Comparison of ENCODE assay signal across 11 mouse cellular contexts in the genomic region with DNA sequence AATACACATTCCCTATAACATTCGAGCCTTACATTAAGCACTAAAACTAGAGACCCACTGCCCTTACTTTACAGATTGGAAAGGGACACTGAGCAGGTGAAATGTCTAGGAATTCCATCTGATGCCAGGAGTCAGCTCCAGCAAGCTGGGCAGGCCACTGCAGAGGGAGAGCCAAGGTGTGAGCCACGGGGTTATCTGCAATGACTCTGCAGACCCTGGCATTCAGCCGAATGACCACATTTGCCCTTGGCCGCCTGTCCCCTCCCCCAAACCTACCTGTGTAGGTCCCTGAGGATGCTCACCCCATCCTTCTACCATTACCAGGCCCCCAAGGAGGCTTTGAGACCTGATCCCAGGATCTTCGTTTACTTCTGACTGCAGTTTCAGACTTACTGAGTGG. TPM values are rescaled to one million over a fixed set of nuclear protein-coding genes. Genes with fewer than 3 reads are reported as not detected.
DNase-seq lines count a peak whose midpoint lies in the region; ATAC-seq and TF ChIP-seq lines count a peak whose summit lies in the region.
"Had no signal": no experiment of that assay in that cellular context is flagged by ENCODE, and none has a peak within 500 bp of the region (broad histone marks: within the 10 kb centered on the region; RNA-seq: fewer than 3 reads in every experiment).

No protein-coding gene starts in this region.

- no peak overlapping the region for H3K9ac ChIP-seq in kidney, postnatal 0 days (ENCODE audit: low read depth, low read length)
- peak overlapping the region; percentile 76 for H3K9ac ChIP-seq in forebrain, postnatal 0 days
- H3K9ac ChIP-seq in midbrain, embryonic 15.5 days, result no peak overlapping the region

- no peaks in the 10 kb centered on the region for H3K9me3 ChIP-seq in kidney, postnatal 0 days (replicated peaks; ENCODE audit: low read length)
- H3K9me3 ChIP-seq in forebrain, postnatal 0 days (ENCODE audit: low read length), result no peaks in the 10 kb centered on the region
- no peaks in the 10 kb centered on the region for H3K9me3 ChIP-seq in midbrain, embryonic 15.5 days

- H3K27ac ChIP-seq in kidney, postnatal 0 days, result no peak overlapping the region
- H3K27ac ChIP-seq in forebrain, postnatal 0 days (ENCODE audit: low read depth, low read length), result no peak overlapping the region
- H3K27ac ChIP-seq in midbrain, embryonic 15.5 days, result 0 out of 2 replicates have a peak overlapping the region, but pooled peaks have one; percentile 90

- H3K36me3 ChIP-seq in kidney, postnatal 0 days (ENCODE audit: insufficient read depth, low read length), result no peaks in the 10 kb centered on the region
- no peaks in the 10 kb centered on the region for H3K36me3 ChIP-seq in forebrain, postnatal 0 days (ENCODE audit: insufficient read depth)
- H3K36me3 ChIP-seq in midbrain, embryonic 15.5 days (replicated peaks), result no peaks in the 10 kb centered on the region

- DNase-seq in kidney, postnatal 0 days (ENCODE audit: low spot score), result no peak
- no peak for DNase-seq in kidney, postnatal 10 days
- DNase-seq in cerebellum, postnatal 14 days, result peak; percentile 71 to 77
- no peak for DNase-seq in forebrain, postnatal 0 days
- DNase-seq in testis, postnatal 10 days (ENCODE audit: low spot score), result no peak
- DNase-seq in thymus, postnatal 0 days (ENCODE audit: low spot score), result no peak
- DNase-seq: liver had no signal

- H3K4me3 ChIP-seq in kidney, postnatal 0 days (replicated peaks; ENCODE audit: low read depth, low read length), result no peak overlapping the region
- H3K4me3 ChIP-seq in forebrain, postnatal 0 days (ENCODE audit: low read depth, low read length), result peak overlapping the region; percentile 54; the same call in 1 of the 2 replicates
- H3K4me3 ChIP-seq in midbrain, embryonic 15.5 days, result peak overlapping the region; percentile 69

- TF ChIP-seq CTCF in kidney, postnatal 0 days (IDR thresholded peaks at IDR 0.05; ENCODE audit: low read depth), result no peak
- no peak for TF ChIP-seq CTCF in forebrain, postnatal 0 days (IDR thresholded peaks at IDR 0.05; ENCODE audit: low read depth)

- peak overlapping the region; percentile 97 for H3K4me2 ChIP-seq in kidney, postnatal 0 days (ENCODE audit: low read length)
- peak overlapping the region; percentile 100 for H3K4me2 ChIP-seq in forebrain, postnatal 0 days (ENCODE audit: low read depth)
- peak overlapping the region; percentile 97 for H3K4me2 ChIP-seq in midbrain, embryonic 15.5 days

- ATAC-seq in kidney, postnatal 0 days (replicated peaks; ENCODE audit: low FRiP score, low read depth), result no peak
- no peak for ATAC-seq in forebrain, postnatal 0 days
- ATAC-seq in midbrain, embryonic 15.5 days (replicated peaks), result no peak
- ATAC-seq in erythroid progenitor cell, adult 5-6 weeks (replicated peaks; ENCODE audit: low FRiP score, poor library complexity, severe bottlenecking), result no peak
- ATAC-seq: inflammation-experienced regulatory T-cells, adult 6 months had no signal

- peaks cover 4% of the 10 kb centered on the region for H3K4me1 ChIP-seq in kidney, postnatal 0 days (replicated peaks; ENCODE audit: insufficient read depth, low read length)
- peaks cover 16% of the 10 kb centered on the region for H3K4me1 ChIP-seq in forebrain, postnatal 0 days (ENCODE audit: insufficient read depth)
- H3K4me1 ChIP-seq in midbrain, embryonic 15.5 days, result peaks cover 67% of the 10 kb centered on the region

- WGBS in kidney, postnatal 0 days, result 75% methylated on average over 5 of the region's 5 CpGs
- whole genome bisulfite sequencing in forebrain, postnatal 0 days, result 92% methylated on average over 5 of the region's 5 CpGs
- 87% methylated on average over 5 of the region's 5 CpGs for WGBS in midbrain, embryonic 15.5 days

- peaks cover 9% of the 10 kb centered on the region; the same call in 1 of the 2 replicates for H3K27me3 ChIP-seq in kidney, postnatal 0 days (ENCODE audit: insufficient read depth, low read length)
- H3K27me3 ChIP-seq in forebrain, postnatal 0 days (ENCODE audit: insufficient read depth, low read length), result no peaks in the 10 kb centered on the region; the same call in 1 of the 2 replicates
- H3K27me3 ChIP-seq in midbrain, embryonic 15.5 days (replicated peaks), result no peaks in the 10 kb centered on the region
- H3K27me3 ChIP-seq: Patski had no signal

RNA-seq across cellular contexts. Expression of a gene that starts 1.3 kb away (rescaled TPM):
- polyA plus RNA-seq in kidney, postnatal 0 days (2015; fragmentation: Nextera tagmentation; extraction: Ambion mirVana), result 4.1 and 5.0 TPM in 2 replicates
- 10.3 and 11.2 TPM in 2 replicates for total RNA-seq in forebrain, postnatal 0 days (2014; rRNA removed)
- 4.5 and 6.3 TPM in 2 replicates for polyA plus RNA-seq in forebrain, postnatal 0 days (2015; fragmentation: Nextera tagmentation; extraction: Ambion mirVana)
- polyA plus RNA-seq in midbrain, embryonic 15.5 days (2015; fragmentation: Nextera tagmentation; extraction: Ambion mirVana), result 10.7 and 11.5 TPM in 2 replicates
- total RNA-seq in erythroid progenitor cell, adult 5-6 weeks (2015; ENCODE audit: low replicate concordance), result not detected in 2 replicates
- not detected in 2 replicates for total RNA-seq in erythroid progenitor cell, adult 5-6 weeks (2017; ENCODE audit: low replicate concordance)
- 3.6 and 4.5 TPM in 2 replicates for polyA plus RNA-seq in thymus, postnatal 0 days (2015; fragmentation: Nextera tagmentation; extraction: Ambion mirVana)
- polyA plus RNA-seq: inflammation-experienced regulatory T-cells, adult 6 months had no signal

RNA-seq across cellular contexts. Expression of a gene that starts 16.2 kb away (rescaled TPM):
- 8.7 and 9.6 TPM in 2 replicates for polyA plus RNA-seq in kidney, postnatal 0 days (2015; fragmentation: Nextera tagmentation; extraction: Ambion mirVana)
- 4.4 and 4.5 TPM in 2 replicates for total RNA-seq in forebrain, postnatal 0 days (2014; rRNA removed)
- 4.3 and 6.8 TPM in 2 replicates for polyA plus RNA-seq in forebrain, postnatal 0 days (2015; fragmentation: Nextera tagmentation; extraction: Ambion mirVana)
- polyA plus RNA-seq in midbrain, embryonic 15.5 days (2015; fragmentation: Nextera tagmentation; extraction: Ambion mirVana), result 26.1 and 27.9 TPM in 2 replicates
- 1.1 and 6.3 TPM in 2 replicates for total RNA-seq in erythroid progenitor cell, adult 5-6 weeks (2015; ENCODE audit: low replicate concordance)
- total RNA-seq in erythroid progenitor cell, adult 5-6 weeks (2017; ENCODE audit: low replicate concordance), result 3.7 TPM in 1 of 2 replicates, not detected in the other
- polyA plus RNA-seq in thymus, postnatal 0 days (2015; fragmentation: Nextera tagmentation; extraction: Ambion mirVana), result 1.7 and 2.2 TPM in 2 replicates

Comparison
In these comparisons a context has a peak if more than half of its experiments do, and no peak if none do; other contexts are left out.
1. DNase-seq: peak in cerebellum, postnatal 14 days (2 of 2); none in kidney, postnatal 0 days (single experiment), kidney, postnatal 10 days (single experiment), forebrain, postnatal 0 days (single experiment), testis, postnatal 10 days (single experiment) and thymus, postnatal 0 days (single experiment).
2. Peak in every context shown above with its lines, with median percentiles within 50 percentile points of each other: H3K4me2 ChIP-seq.